Mouse (Mus musculus): ENCODE results near the gene Bcl10. TPM values are rescaled to one million over a fixed set of nuclear protein-coding genes. Genes with fewer than 3 reads are reported as not detected.

Gene Bcl10
- polyA plus RNA-seq, 1 experiment from 2014 or later: 45.5 TPM

DNA sequence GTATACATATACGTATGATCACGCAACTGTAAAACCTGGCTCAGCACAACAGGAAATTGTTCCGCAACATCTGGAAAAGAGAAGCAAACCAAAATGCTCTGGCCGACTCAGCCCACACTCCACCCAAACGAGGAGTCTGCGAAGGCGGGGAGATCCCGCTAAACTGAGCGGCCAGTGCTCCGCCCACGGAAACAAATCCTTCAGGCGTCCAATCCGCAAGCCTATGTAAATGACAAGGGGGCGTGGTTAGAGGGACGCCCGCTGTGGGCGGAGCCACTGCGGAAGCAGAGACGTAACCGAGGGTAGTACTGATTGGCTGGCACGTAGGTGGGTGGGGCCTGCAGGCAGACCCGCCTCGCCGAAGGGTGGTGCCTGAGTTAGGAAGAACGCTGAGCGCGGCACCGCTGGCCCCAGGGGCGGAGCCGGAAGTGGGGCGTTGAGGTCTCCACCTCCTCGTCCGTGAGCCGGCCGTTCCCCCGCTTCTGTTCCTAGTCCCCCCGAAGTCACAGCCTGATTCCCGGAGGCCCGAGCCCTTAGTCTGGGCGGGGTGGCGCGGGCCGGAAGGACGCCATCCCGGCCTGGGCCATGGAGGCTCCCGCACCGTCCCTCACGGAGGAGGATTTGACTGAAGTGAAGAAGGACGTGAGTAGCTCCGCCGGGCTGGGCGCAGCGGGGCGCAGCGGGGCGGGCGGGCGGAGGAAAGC, 1.4 kb downstream of the Bcl10 start:
- Histone ChIP-seq H3K4me1 (peaks cover 30% of the 10 kb centered on the region), H3K36me3 (peaks cover 14% of the 10 kb centered on the region), H3K27ac (peak overlapping the region; percentile 93), H3K4me3 (peak overlapping the region; percentile 95), H3K9me3 (replicated peaks) (no peaks in the 10 kb centered on the region), H3K27me3 (ENCODE audit: low read depth, poor library complexity, severe bottlenecking) (no peaks in the 10 kb centered on the region)
- peak; percentile 97 for DNase-seq (ENCODE audit: low spot score)
- WGBS: under 1% methylated on average over 58 of the region's 58 CpGs

DNA sequence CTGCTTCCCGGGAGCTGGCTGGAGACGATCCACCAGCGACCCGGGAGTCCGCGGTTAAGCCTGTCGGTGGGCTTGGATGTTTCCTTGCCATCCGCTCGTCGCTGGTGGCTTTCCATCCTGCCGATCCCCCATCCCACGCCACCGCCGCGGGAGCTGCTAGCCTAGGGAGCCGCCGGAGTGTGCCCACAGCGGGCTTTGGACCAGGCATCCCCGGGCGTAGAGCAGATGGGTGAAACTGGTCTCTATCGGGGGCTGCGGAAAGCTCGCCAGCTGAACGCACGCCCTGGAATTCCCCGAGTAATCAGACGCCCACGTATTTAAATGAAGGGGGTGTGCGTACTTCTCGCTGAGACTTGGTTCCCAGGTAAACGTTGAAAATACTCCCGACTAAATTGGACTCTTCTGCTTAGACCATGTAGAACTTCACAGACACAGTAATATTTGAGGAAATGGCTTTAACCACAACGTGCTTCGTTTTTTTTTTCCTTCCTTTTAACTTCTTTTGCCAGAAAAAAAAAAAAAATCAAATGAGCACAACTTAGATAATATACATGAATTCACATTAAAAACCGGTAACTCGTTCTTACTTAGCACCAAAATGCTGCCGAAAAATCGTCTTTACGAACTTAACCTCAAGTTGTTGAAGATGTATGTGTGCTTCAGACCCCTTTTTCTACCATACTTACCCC, 2.2 kb downstream of the Bcl10 start:
- Histone ChIP-seq H3K27ac (peak overlapping the region; percentile 93), H3K4me1 (peaks cover 37% of the 10 kb centered on the region), H3K4me3 (peak overlapping the region; percentile 95), H3K9me3 (replicated peaks) (no peaks in the 10 kb centered on the region), H3K27me3 (ENCODE audit: low read depth, poor library complexity, severe bottlenecking) (no peaks in the 10 kb centered on the region), H3K36me3 (peaks cover 15% of the 10 kb centered on the region)
- DNase-seq (ENCODE audit: low spot score): no peak
- WGBS: 5% methylated on average over 39 of the region's 39 CpGs

DNA sequence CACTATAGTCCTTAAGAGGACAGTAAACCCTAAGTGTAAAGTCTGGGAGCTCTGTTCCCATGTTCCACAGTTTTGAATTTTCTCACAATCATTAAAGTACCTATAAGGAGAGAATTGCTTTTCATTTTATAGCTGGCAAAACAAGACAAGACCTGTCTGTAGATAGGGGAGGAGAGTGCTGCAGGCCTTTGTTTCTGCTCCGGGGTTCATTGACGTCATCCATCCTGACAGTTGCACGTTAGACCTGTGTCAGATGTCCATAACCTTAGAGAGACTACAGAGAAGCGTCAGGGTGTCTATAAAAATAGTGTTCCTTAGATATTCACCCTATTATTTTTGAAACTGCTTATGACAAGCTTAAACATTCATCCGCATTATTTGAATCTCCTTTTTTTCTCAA, 2.9 kb downstream of the Bcl10 start:
- WGBS: 83% methylated on average over 5 of the region's 5 CpGs
- H3K27ac ChIP-seq: no peak overlapping the region

DNA sequence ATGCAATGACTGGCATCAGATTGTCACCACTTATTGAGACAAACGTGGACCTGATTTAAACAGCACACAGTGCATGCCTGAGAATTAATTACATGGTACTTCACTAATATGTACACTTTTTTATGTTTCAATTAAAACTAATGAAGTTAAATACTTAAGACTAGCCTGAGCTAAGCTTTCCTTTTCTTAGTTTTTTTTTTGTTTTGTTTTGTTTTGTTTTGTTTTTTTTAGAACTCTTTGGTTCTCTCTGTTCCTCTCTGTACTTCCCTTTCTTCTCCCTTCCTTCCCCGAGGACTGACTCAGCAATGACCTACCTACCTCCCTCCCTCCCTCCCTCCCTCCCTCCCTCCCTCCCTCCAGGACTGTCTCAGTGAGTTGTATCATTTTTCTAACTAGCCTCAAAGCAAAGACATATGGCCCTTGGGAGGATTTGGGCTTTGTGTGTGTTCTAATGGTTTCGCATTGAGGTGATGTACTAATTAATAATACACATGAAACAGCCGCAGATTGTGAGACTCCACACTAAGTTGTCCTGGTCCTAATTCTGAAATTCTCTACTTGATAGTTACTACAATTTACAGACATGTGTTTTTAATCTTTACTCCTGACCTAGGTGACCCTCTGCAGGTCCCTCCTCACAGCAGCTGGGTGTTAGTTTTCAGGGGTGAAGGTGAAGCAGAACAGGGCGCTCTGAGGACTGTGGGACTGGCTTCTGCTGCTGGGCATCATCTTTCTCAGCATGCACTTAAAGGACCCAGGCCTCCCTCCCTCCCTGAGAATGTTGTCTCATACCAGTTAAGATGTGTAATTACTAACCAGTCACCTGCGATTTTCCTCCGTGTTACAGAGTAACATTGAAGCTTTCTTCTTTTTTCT, 7.2 kb downstream of the Bcl10 start:
- H3K27me3 ChIP-seq (ENCODE audit: low read depth, poor library complexity, severe bottlenecking): no peaks in the 10 kb centered on the region
- WGBS: 29% methylated on average over 7 of the region's 7 CpGs
- no peak overlapping the region for H3K27ac ChIP-seq
- DNase-seq (ENCODE audit: low spot score): peak; percentile 50
- H3K9me3 ChIP-seq (replicated peaks): no peaks in the 10 kb centered on the region
- H3K4me3 ChIP-seq: no peak overlapping the region
- peaks cover 32% of the 10 kb centered on the region for H3K4me1 ChIP-seq
- H3K36me3 ChIP-seq: peaks cover 56% of the 10 kb centered on the region

More for the DNA sequence above, 2.9 kb downstream of the Bcl10 start:
- H3K4me1 ChIP-seq: peaks cover 45% of the 10 kb centered on the region
- H3K9me3 ChIP-seq (replicated peaks): no peaks in the 10 kb centered on the region
- H3K36me3 ChIP-seq: peaks cover 17% of the 10 kb centered on the region
- DNase-seq (ENCODE audit: low spot score): no peak
- H3K27me3 ChIP-seq (ENCODE audit: low read depth, poor library complexity, severe bottlenecking): no peaks in the 10 kb centered on the region
- peak overlapping the region; percentile 95 for H3K4me3 ChIP-seq

DNA sequence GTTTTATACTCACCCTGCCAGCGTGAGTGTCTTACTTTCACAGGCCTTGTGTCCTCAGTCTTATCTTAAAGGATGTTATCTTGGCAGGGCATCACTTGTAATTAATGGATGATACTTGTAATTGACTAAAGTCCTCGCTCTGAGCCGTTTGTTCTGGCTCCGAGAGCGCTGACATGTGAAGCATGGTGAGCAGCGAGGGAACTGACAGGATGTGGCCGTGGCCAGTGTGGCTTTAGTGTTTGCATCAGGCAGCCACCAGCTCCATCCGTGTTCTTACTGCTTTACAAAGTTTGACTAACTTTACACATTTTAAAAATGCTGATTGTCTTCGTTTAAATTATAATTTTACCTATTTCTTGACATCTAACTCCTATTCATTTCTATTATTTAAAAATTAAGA, 11.2 kb downstream of the Bcl10 start:
- WGBS: 76% methylated on average over 9 of the region's 9 CpGs
- no peak for DNase-seq (ENCODE audit: low spot score)
- H3K4me1 ChIP-seq: peaks cover 28% of the 10 kb centered on the region
- peaks cover 43% of the 10 kb centered on the region for H3K36me3 ChIP-seq
- H3K4me3 ChIP-seq: no peak overlapping the region
- H3K27ac ChIP-seq: no peak overlapping the region
- H3K27me3 ChIP-seq (ENCODE audit: low read depth, poor library complexity, severe bottlenecking): no peaks in the 10 kb centered on the region
- H3K9me3 ChIP-seq (replicated peaks): no peaks in the 10 kb centered on the region

DNA sequence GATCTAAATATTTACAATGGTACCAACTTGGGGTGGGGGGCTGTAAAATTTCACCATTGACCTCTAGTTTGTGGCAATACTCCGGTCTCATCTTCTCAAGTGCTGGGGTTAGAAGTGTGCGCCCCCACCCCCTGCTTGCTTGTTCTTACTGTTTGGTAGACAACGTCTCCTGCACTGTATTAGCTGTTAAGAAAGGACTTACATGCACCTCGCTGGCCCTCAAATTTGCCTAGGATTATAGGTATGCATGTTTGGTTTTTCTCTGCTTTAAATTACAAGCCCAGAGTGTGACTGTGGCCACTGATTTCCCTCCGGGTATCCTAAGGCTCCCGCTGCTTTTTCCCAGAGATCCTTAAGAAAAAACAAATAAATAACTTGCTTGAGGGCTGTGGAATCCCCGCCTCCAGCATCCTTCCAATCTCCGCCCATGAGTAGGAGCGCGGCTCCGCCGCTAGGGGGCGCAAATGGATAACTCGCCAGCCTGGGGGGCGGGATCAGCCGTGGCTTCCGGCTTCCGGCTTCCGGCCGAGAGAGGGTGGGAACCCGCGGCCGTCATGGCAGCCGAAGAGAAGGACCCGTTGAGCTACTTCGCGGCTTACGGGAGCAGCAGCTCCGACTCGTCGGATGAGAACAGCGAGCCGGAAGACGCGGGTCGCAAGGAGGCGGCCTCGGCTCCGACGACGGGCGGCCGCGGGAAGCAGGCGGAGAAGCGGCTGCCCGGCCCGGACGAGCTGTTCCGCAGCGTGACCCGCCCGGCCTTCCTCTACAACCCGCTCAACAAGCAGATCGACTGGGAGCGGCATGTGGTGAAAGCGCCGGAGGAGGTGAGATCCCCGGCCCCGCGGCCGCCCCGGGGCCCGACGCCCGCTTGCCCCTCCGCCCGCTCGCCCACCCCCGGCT, 15.2 kb downstream of the Bcl10 start, which contains the start of gene 2410004B18Rik:
Gene 2410004B18Rik, plus strand, starts transcription at position 510 of the 900 bp plus-strand sequence.
- H3K4me3 ChIP-seq: peak within 1 kb of the TSS; percentile 97
- 2% methylated on average over 69 of the region's 70 CpGs for WGBS
- no peaks in the 10 kb centered on the region for H3K9me3 ChIP-seq (replicated peaks)
- peaks cover 48% of the 10 kb centered on the region for H3K36me3 ChIP-seq
- DNase-seq (ENCODE audit: low spot score): peak; percentile 100
- H3K27me3 ChIP-seq (ENCODE audit: low read depth, poor library complexity, severe bottlenecking): no peaks in the 10 kb centered on the region
- peaks cover 21% of the 10 kb centered on the region for H3K4me1 ChIP-seq
- H3K27ac ChIP-seq: peak within 1 kb of the TSS; percentile 87

DNA sequence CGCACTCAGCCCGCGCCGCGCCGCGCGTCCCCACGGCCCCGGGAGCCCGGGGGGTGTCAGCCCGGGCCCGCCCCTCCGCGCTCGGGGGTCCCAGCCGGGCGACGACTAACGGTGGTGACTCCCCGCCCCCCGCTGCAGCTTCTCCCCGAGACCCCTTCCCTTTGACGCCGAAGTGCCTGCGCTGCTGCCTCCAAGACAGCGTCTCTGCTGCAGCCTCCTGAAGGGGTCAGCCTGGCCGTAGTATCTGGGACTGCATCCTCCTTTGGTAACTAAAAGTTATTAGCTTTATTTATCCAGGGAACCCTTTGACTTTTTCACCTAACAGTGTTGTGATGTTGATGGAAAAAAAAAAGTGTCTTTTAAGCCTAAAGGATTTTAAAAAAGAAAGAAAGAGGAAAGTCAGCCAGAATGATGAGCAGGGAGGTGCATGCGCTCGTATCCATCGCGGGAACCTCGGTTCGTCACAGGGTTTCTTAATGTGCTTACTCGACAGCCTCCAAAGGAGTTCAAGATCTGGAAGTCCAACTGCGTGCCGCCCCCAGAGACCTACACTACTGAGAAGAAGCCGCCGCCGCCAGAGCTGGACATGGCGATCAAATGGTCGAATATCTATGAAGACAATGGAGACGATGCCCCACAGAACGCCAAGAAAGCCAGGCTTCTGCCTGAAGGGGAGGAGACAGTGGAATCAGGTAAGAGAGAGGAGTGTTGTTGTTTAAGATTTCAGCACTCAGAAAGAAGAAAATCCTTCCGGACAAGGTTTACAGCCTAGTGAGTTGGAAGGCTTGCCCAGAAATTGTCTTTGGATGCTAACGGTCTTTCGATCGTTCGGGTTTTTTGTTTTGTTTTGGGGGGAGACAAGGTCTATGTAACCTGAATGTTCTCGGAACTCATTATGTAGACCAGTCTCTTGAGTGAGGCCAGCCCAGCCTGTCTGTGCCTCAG, 16.1 kb downstream of the Bcl10 start:
- H3K36me3 ChIP-seq: peaks cover 48% of the 10 kb centered on the region
- peak overlapping the region; percentile 87 for H3K27ac ChIP-seq
- no peaks in the 10 kb centered on the region for H3K9me3 ChIP-seq (replicated peaks)
- peak overlapping the region; percentile 97 for H3K4me3 ChIP-seq
- H3K27me3 ChIP-seq (ENCODE audit: low read depth, poor library complexity, severe bottlenecking): no peaks in the 10 kb centered on the region
- H3K4me1 ChIP-seq: peaks cover 21% of the 10 kb centered on the region
- 24% methylated on average over 44 of the region's 50 CpGs for WGBS
- DNase-seq (ENCODE audit: low spot score): no peak

DNA sequence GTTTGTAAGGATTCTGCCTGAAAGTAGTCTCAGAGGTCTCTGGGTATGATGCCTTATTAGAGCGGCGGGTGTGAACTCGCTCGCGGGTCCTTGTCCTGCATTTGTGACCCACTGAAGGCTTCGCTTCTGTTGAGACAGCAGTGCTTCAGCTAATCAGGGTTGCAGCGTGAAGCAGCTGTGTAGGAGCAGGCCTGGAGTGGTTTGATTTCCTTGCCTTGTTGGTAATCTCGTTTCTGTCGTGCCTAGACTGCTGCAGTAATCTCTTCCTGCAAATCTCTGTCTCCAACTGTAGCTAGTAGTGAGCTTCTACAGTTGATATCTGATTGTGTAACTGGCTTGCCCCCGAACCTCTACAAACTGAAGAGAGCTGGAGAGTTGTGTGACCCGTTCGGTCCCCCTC, 16.8 kb downstream of the Bcl10 start:
- H3K36me3 ChIP-seq: peaks cover 51% of the 10 kb centered on the region
- DNase-seq (ENCODE audit: low spot score): no peak
- H3K27me3 ChIP-seq (ENCODE audit: low read depth, poor library complexity, severe bottlenecking): no peaks in the 10 kb centered on the region
- peaks cover 21% of the 10 kb centered on the region for H3K4me1 ChIP-seq
- peak overlapping the region; percentile 97 for H3K4me3 ChIP-seq
- 90% methylated on average over 12 of the region's 12 CpGs for WGBS
- H3K9me3 ChIP-seq (replicated peaks): no peaks in the 10 kb centered on the region
- no peak overlapping the region for H3K27ac ChIP-seq

DNA sequence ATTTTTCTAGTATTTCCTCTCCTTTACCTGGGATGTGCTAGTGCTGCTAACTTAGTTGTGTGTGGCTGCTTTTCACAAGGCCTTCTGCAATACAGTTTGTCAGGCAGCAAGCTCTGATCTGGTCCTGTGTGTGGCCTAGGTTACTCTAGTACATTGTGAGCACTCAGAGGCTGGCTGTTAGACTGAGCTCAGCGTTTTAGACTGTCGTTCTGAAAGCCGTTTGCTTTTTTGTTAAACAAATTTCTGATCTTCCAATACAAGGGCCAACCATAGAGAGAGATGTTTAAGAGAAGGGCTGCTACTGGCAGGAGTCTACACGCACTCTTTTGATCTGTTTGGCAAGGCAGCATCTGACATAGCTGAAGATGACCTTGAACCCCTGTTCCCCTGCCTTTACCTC, 17.4 kb downstream of the Bcl10 start:
- peaks cover 21% of the 10 kb centered on the region for H3K4me1 ChIP-seq
- H3K4me3 ChIP-seq: no peak overlapping the region
- DNase-seq (ENCODE audit: low spot score): no peak
- H3K27ac ChIP-seq: no peak overlapping the region
- H3K9me3 ChIP-seq (replicated peaks): no peaks in the 10 kb centered on the region
- WGBS: 92% methylated on average over 4 of the region's 4 CpGs
- no peaks in the 10 kb centered on the region for H3K27me3 ChIP-seq (ENCODE audit: low read depth, poor library complexity, severe bottlenecking)
- H3K36me3 ChIP-seq: peaks cover 53% of the 10 kb centered on the region

DNA sequence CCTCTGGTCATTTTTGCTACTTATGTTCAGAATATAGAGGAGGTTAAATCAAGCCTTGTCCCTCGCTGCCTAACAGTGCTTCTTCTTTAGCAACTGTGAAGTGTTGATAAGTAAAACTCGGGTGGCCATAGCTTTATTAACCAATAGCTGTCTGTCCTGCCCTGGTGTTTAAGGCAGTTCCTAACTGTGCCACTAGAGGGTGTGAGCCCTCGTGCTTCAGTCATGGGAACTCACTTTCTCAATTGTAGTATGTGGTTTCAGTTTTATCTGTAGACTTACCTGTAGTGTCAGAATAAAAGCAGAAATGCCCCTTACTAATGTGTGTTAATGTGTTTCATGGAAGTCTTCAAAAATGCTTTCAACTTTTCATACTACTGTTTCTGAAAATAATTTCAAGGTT, 19.4 kb downstream of the Bcl10 start:
- H3K27me3 ChIP-seq (ENCODE audit: low read depth, poor library complexity, severe bottlenecking): no peaks in the 10 kb centered on the region
- no peaks in the 10 kb centered on the region for H3K9me3 ChIP-seq (replicated peaks)
- no peak overlapping the region for H3K4me3 ChIP-seq
- 18% methylated on average over 3 of the region's 3 CpGs for WGBS
- H3K27ac ChIP-seq: no peak overlapping the region
- H3K4me1 ChIP-seq: peaks cover 29% of the 10 kb centered on the region
- peak; percentile 74 for DNase-seq (ENCODE audit: low spot score)
- H3K36me3 ChIP-seq: peaks cover 59% of the 10 kb centered on the region

DNA sequence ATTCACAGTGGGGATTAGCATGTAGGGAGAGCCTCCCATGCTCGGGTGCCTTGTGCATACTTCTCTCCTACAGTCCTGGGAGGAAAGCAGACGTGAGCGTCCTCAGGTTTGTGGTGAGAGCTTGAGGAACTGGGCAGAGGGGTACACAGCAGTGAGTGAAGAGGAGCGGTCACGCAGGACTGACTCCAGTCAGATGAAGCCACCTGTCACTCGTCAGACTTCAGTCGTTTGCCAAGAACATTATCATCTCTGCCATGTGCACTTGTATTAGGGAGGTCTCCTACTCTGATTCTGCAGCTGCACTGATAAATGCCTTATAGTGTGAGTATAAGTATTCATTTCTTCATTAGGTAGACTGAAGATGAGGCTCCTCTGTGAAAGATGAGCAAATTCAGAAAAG, 21.7 kb downstream of the Bcl10 start:
- Histone ChIP-seq H3K27me3 (ENCODE audit: low read depth, poor library complexity, severe bottlenecking) (no peaks in the 10 kb centered on the region), H3K4me1 (peaks cover 17% of the 10 kb centered on the region), H3K4me3 (no peak overlapping the region), H3K9me3 (replicated peaks) (no peaks in the 10 kb centered on the region), H3K36me3 (peaks cover 56% of the 10 kb centered on the region), H3K27ac (no peak overlapping the region)
- WGBS: 91% methylated on average over 7 of the region's 7 CpGs
- no peak for DNase-seq (ENCODE audit: low spot score)

All from limb, embryonic 10.5 days (tissue).